Mouse (Mus musculus) embryonic facial prominence, embryonic 13.5 days (tissue): ENCODE data around the gene Tmco5. TPM values are rescaled to one million over a fixed set of nuclear protein-coding genes. Genes with fewer than 3 reads are reported as not detected.
A peak's percentile ranks its signal among the peaks of the same experiment; 100 is the strongest.

ENCODE experiments used
- ATAC-seq: fragments of 200-750 bp; cut with Nextera tagmentation; 2 replicates; pipeline ENCODE4 v1.8.0; 2017; ENCODE audit warnings: low read depth; ENCODE audit not compliant: insufficient number of reproducible peaks, insufficient read depth, low FRiP score, low TSS enrichment
- H3K27ac ChIP-seq: fragments of 300-500 bp; sonication (generic); 2 replicates; pipeline ENCODE4 v1.5.1; 2015; ENCODE audit warnings: moderate library complexity, mild to moderate bottlenecking, inconsistent platforms
- H3K27me3 ChIP-seq: fragments of 300-500 bp; sonication (generic); 2 replicates; pipeline ENCODE4 v1.6.1; 2015; ENCODE audit warnings: mild to moderate bottlenecking, inconsistent platforms
- H3K36me3 ChIP-seq: fragments of 300-500 bp; sonication (generic); 2 replicates; pipeline ENCODE4 v1.6.1; 2015; ENCODE audit warnings: mild to moderate bottlenecking, inconsistent platforms
- H3K4me1 ChIP-seq: fragments of 300-500 bp; sonication (generic); 2 replicates; pipeline ENCODE4 v1.6.1; 2015; ENCODE audit warnings: inconsistent platforms
- H3K4me2 ChIP-seq: fragments of 300-500 bp; sonication (generic); 2 replicates; pipeline ENCODE4 v1.6.1; 2015; ENCODE audit warnings: moderate library complexity, mild to moderate bottlenecking, inconsistent platforms
- H3K4me3 ChIP-seq: fragments of 300-500 bp; sonication (generic); 2 replicates; pipeline ENCODE4 v1.5.1; 2015; ENCODE audit warnings: mild to moderate bottlenecking, inconsistent platforms
- H3K9ac ChIP-seq: fragments of 300-500 bp; sonication (generic); 2 replicates; pipeline ENCODE4 v1.6.1; 2015; ENCODE audit warnings: mild to moderate bottlenecking, inconsistent platforms
- H3K9me3 ChIP-seq: fragments of 300-500 bp; sonication (generic); 2 replicates; pipeline ENCODE4 v1.6.1; 2016; ENCODE audit warnings: inconsistent platforms
- WGBS: fragments of 180-500 bp; shearing (Covaris S2); methylation state at CpG from one replicate; pipeline ENCODE4 v1.1.7; 2015; ENCODE audit warnings: mixed read lengths; 5-methylcytosine and 5-hydroxymethylcytosine counted together
- polyA plus RNA-seq: library from polyadenylated mRNA; unstranded; fragments of >200 nt; fragmentation: Nextera tagmentation; extraction: Ambion mirVana; gene quantifications from 2 replicates; pipeline ENCODE4 v1.2.1, GENCODE M21; 2015

Tmco5 gene
- polyA plus RNA-seq, result not detected in 2 replicates

DNA sequence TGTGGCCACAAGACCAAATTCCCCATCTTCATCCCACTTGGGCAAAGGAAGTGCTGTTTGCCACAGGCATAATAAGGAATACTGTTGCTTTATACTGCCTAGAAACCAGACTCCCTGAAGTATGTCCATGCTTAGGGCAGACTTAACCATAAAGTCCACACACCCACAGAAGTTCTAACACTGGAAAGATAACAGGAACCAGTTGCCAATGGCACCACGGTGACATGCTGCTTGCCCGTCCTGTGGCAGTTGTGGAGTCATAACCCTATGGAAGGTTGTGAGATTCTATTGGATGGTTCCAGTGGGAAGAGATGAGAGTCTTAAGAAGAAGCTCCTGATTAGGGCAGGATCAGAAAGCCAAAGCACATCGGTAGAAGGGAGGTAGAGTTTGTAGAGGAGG, at the start of gene Tmco5:
Gene Tmco5 (plus strand): TSS at position 301 of the 400 bp plus-strand sequence.
- Histone ChIP-seq H3K9ac (no peak within 1 kb of the TSS), H3K36me3 (no peaks in the 10 kb centered on the region), H3K27me3 (no peaks in the 10 kb centered on the region), H3K4me1 (peaks cover 4% of the 10 kb centered on the region; the same call in 1 of the 2 replicates), H3K4me2 (no peak within 1 kb of the TSS), H3K27ac (no peak within 1 kb of the TSS), H3K4me3 (no peak within 1 kb of the TSS), H3K9me3 (no peaks in the 10 kb centered on the region)
- ATAC-seq, result no peak
- WGBS, result 89% methylated on average over 3 of the region's 3 CpGs

DNA sequence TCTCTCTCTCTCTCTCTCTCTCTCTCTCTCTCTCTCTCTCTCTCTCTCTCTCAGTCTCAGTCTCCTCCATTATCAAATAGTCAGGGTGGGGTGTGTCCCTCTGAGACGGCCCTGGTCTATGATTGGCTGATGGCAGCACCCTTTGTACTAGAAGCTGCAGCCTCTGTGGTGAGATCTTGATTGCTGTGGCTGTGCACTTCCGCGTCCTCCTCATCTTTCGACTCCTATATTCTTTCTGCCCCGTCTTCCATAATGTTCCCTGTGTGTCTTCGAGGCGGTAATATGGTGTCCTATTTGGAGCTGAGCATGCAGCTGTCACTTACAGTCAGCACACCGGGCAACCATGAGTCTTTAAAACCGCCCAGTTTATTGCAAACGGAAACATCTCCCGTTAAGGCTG, 46.6 kb upstream of the Tmco5 start:
- Histone ChIP-seq H3K4me2 (no peak overlapping the region), H3K9me3 (no peaks in the 10 kb centered on the region), H3K4me1 (no peaks in the 10 kb centered on the region), H3K4me3 (no peak overlapping the region), H3K27me3 (no peaks in the 10 kb centered on the region), H3K9ac (no peak overlapping the region), H3K27ac (no peak overlapping the region), H3K36me3 (no peaks in the 10 kb centered on the region)
- WGBS, result 68% methylated on average over 11 of the region's 11 CpGs
- no peak for ATAC-seq

DNA sequence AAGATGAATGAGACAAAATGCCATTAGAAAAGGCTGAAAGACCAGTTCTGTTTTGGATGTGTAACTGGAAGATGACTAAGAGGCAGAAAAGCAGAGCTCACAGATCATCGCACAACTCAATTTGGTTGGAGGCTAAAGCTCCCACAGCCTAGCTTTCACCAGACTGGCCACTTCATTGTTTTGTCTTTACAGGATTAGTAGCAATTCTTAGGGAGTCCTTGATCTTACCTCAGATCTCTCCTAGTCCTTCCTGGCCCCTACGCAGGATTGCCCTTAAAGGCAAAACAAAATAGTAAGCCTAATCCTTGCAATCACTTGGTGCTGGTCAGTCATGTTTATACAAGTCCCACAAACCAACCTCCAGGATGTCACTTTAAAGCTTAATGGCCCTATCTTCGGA, 40.7 kb upstream of the Tmco5 start:
- no peak overlapping the region for H3K27ac ChIP-seq
- no peak overlapping the region for H3K4me3 ChIP-seq
- no peak overlapping the region for H3K9ac ChIP-seq
- no peak for ATAC-seq
- H3K27me3 ChIP-seq, result no peaks in the 10 kb centered on the region
- no peaks in the 10 kb centered on the region for H3K36me3 ChIP-seq
- H3K4me2 ChIP-seq, result no peak overlapping the region
- no peaks in the 10 kb centered on the region for H3K4me1 ChIP-seq
- H3K9me3 ChIP-seq, result no peaks in the 10 kb centered on the region
- 43% methylated on average over 3 of the region's 3 CpGs for WGBS

DNA sequence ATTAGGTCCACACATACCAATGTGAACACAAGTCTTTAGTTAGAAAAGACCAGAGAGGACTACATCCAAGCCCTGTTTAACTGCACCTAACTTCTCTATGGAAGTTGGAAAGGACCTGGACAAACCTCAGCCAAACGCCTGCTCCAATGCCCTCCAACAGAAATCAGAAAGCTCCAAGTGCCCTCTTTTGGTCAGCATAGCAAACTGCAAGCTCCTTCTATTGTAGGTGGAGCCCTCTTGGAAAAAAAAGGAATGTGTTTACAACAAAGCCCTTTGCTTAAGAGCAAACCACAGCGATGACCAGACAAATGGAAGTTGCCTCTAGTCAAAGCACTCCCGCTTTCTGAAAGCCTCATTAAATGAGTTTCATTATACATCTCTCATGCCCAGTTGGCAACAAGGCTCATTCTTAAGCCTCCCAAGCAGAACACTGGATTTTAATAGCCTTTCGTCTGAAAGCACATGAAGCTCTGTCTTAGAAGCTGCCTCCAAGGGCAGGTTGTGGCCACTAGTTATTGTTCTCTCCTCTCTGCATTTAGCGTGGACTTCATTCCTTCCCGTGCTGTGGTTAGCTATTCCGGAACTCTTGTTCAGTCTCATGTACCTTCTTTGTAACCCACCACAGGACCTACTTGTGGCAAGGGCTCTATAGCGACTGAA, 39.8 kb upstream of the Tmco5 start:
- Histone ChIP-seq H3K4me3 (no peak overlapping the region), H3K9ac (no peak overlapping the region), H3K9me3 (no peaks in the 10 kb centered on the region), H3K27me3 (no peaks in the 10 kb centered on the region), H3K27ac (no peak overlapping the region), H3K36me3 (no peaks in the 10 kb centered on the region), H3K4me1 (no peaks in the 10 kb centered on the region), H3K4me2 (peak overlapping the region; percentile 1; the same call in 1 of the 2 replicates)
- ATAC-seq, result no peak
- 42% methylated on average over 8 of the region's 8 CpGs for WGBS

DNA sequence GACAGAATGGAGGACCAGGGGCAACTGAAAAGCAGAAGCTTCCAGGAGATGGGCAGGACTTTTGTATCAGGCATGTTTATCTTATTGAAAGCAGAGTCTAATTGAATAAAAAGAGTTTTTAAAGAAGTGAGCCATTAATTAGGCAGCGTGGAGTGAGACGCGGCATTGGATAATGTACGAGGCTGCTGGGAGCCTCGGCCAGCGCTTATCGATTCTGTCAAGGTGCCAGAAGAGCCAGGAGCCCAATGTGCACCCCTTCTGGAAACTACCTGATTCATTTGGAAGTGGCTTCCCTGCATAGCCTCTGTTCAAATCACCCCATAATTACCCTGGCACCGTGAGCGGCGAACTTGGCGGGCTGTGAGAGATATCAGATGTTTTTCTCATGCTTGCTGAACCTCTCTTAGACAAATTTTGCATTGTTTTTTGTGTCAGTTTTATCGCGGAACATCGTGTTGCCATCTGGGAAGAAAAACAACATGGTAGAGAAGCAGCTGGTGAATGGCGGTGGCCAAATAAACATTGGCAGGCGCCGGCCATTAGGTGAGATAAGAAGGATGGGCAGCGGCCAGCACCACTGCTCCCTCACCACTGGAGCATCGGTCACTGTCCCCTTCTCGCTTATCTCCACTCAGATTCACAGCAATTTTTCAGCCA, 28.4 kb upstream of the Tmco5 start:
- Histone ChIP-seq H3K27ac (no peak overlapping the region), H3K9me3 (no peaks in the 10 kb centered on the region), H3K36me3 (no peaks in the 10 kb centered on the region), H3K4me2 (no peak overlapping the region), H3K27me3 (no peaks in the 10 kb centered on the region), H3K4me1 (peaks cover 8% of the 10 kb centered on the region; the same call in 1 of the 2 replicates), H3K9ac (no peak overlapping the region), H3K4me3 (no peak overlapping the region)
- WGBS, result 91% methylated on average over 20 of the region's 20 CpGs
- no peak for ATAC-seq

DNA sequence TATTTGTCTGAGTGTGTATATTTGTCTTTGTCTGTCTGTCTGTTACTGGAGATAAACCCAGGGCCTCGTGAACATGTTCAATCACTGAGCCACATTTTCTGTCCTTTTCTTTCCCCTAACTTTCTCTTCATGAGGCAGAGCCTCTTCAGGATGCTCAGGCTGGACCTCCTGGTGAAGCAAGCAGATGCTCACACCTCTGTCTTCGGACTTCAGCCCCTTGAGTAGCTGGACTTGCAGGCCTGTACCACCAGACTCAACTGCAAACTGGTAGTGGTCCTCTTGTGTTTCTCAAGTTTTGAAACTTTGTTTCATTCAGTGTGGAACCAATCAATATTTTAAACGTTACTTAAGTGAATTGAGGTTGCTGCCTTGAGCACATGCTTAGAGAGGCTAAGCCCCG, 27.1 kb upstream of the Tmco5 start:
- H3K4me3 ChIP-seq, result no peak overlapping the region
- no peak overlapping the region for H3K27ac ChIP-seq
- ATAC-seq, result no peak
- H3K36me3 ChIP-seq, result no peaks in the 10 kb centered on the region
- no peak overlapping the region for H3K4me2 ChIP-seq
- peaks cover 8% of the 10 kb centered on the region; the same call in 1 of the 2 replicates for H3K4me1 ChIP-seq
- H3K9ac ChIP-seq, result no peak overlapping the region
- no peaks in the 10 kb centered on the region for H3K9me3 ChIP-seq
- H3K27me3 ChIP-seq, result no peaks in the 10 kb centered on the region
- WGBS, result 68% methylated on average over 4 of the region's 4 CpGs

DNA sequence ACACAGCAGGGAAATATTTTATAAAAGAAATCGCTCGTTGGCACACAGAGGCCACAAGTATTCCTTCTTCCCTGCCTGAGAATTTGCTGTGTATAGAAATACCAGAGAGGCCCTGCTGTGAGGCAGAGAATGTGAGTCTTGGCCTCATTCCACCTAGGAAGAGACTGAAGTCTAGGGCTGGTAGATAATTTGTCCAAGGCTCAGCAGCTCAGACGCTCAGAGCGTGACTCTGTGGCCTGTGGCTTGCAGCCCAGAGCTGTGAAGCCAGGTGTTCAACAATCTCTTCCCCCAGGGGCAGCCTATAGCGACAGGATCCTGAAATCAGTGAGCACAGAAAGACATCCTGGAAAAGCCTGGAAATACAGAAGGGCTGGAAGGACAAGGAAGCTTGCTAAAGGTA, 26.2 kb upstream of the Tmco5 start:
- H3K4me3 ChIP-seq, result no peak overlapping the region
- H3K9ac ChIP-seq, result no peak overlapping the region
- ATAC-seq, result no peak
- peaks cover 8% of the 10 kb centered on the region; the same call in 1 of the 2 replicates for H3K4me1 ChIP-seq
- no peak overlapping the region for H3K4me2 ChIP-seq
- no peaks in the 10 kb centered on the region for H3K9me3 ChIP-seq
- no peak overlapping the region for H3K27ac ChIP-seq
- H3K27me3 ChIP-seq, result no peaks in the 10 kb centered on the region
- 31% methylated on average over 5 of the region's 5 CpGs for WGBS
- no peaks in the 10 kb centered on the region for H3K36me3 ChIP-seq

DNA sequence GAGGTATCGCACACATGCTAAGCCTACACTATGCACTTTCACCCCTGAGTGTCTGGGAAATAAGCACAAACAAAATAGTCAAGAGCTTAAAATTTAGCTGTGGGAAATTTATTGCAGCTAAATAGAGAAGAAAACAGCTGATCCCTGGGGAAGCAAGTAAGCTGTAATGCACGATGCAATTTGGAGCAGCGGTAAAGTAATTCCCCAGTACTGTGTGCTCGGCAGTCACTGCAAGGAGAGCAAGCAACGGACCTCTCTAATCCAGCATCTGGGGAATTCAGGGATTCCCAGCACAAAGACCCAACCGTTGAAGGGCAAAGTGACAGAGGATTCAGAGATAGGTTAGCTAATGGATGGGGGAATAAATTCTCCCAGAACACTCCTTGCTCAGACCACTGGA, 19.8 kb upstream of the Tmco5 start:
- 73% methylated on average over 6 of the region's 6 CpGs for WGBS
- no peak for ATAC-seq
- Histone ChIP-seq H3K36me3 (no peaks in the 10 kb centered on the region), H3K27me3 (no peaks in the 10 kb centered on the region), H3K9me3 (no peaks in the 10 kb centered on the region), H3K9ac (no peak overlapping the region), H3K4me3 (no peak overlapping the region), H3K4me1 (no peaks in the 10 kb centered on the region), H3K27ac (no peak overlapping the region), H3K4me2 (no peak overlapping the region)

DNA sequence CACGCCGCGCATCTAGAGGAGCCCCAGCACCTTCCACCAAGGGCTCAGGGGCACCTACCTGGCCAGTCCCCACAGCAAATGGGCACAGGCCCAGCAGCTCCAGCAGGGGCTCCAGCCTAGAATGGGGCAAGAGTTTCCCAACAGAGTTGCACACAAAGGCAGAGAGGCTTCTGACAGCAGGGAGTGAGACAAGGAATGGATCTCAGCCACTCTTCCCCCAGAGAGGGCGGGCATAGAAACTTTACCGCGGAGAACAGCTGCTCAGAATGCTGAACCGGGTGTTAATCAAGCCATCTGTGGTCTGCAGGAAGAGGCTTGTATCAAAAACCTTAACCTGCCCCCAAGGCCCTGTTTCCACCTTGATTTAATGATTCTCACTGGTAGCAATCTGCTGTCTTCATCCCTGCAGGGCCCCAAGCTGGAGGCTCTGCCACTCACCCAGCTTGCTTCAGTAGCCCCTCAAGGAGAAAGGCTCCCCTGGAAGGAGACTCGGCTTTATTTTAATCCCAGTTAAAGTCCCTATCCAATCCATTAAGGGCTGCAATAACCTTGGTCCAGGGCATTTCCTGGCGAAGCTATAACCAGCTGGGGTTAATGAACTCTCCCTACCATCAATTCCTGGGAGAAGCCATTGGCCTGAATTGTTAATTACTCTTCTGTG, 1.4 kb upstream of the Tmco5 start:
- no peak for ATAC-seq
- 28% methylated on average over 9 of the region's 9 CpGs for WGBS
- H3K36me3 ChIP-seq, result no peaks in the 10 kb centered on the region
- no peak overlapping the region for H3K9ac ChIP-seq
- no peaks in the 10 kb centered on the region for H3K9me3 ChIP-seq
- no peak overlapping the region for H3K27ac ChIP-seq
- peaks cover 4% of the 10 kb centered on the region; the same call in 1 of the 2 replicates for H3K4me1 ChIP-seq
- no peak overlapping the region for H3K4me2 ChIP-seq
- no peaks in the 10 kb centered on the region for H3K27me3 ChIP-seq
- no peak overlapping the region for H3K4me3 ChIP-seq

DNA sequence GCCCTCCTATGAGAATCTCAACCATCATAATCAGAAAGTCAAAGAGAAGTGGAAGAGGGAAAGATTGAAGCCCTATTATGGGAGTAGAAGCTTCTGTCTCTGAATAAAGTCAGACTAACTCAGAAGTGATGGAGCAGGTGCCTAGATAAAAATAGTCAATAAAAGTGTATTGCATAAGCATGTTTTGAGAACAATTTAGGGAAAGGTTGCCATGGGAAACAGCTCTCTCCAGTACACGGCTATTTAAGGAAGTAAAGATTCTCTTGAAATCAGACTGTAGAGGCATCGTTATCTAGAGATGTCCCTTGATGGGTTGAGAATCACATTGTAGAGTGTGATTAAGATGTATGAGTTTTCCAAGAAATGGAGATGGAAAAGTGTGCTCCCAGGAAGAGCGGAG, 1.2 kb downstream of the Tmco5 start:
- Histone ChIP-seq H3K4me3 (no peak overlapping the region), H3K36me3 (no peaks in the 10 kb centered on the region), H3K27ac (no peak overlapping the region), H3K9ac (no peak overlapping the region), H3K9me3 (no peaks in the 10 kb centered on the region), H3K27me3 (no peaks in the 10 kb centered on the region), H3K4me2 (no peak overlapping the region), H3K4me1 (peaks cover 4% of the 10 kb centered on the region; the same call in 1 of the 2 replicates)
- WGBS, result 90% methylated on average over 3 of the region's 3 CpGs
- no peak for ATAC-seq

DNA sequence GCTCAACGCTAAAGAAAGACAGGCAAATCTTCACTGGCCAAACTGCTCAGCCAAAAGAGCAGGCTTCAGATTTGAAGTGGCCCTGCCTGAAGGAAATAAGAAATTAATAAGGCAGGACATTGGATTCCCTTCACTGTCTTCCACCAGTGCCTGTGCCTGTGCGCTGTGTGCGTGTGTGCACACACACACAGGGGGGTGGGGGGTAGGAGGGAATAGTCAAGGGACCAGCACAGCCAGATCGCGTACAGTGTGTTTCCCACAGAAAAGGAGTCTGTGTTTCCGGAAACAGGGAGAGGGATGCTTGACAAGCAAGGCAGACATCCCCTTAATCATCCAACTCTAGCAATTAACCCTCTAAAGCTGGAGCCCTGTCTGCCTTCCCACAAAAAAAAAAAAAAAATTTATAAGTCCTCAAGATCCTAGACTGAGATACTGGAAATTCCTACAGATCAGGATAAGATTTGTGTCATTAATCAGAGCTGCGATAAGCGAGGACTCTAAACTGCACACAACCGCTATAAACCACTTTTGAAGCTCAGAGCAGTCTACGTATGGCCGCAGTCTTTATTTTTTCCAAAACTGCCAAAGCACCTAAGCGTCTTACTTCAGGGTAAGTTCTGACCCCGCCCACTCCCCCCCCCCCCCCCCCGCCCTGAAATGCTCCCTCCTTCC, 15.0 kb downstream of the Tmco5 start:
- whole genome bisulfite sequencing, result 20% methylated on average over 14 of the region's 14 CpGs
- Histone ChIP-seq H3K9ac (no peak overlapping the region), H3K27ac (no peak overlapping the region), H3K27me3 (0 out of 2 replicates have a peak, but pooled peaks cover 3% of the 10 kb centered on the region), H3K36me3 (no peaks in the 10 kb centered on the region), H3K4me3 (peak overlapping the region; percentile 42), H3K4me2 (peak overlapping the region; percentile 70), H3K9me3 (no peaks in the 10 kb centered on the region), H3K4me1 (peaks cover 9% of the 10 kb centered on the region; the same call in 1 of the 2 replicates)
- peak; percentile 52; the same call in 1 of the 2 replicates for ATAC-seq
